Mouse (Mus musculus) ovary, postnatal 14 days (tissue): ENCODE results near the gene Mfsd6.

Experiments
- DNase-seq: peaks from one replicate; pipeline ENCODE4 v3.0.0; 2022; ENCODE audit warnings: low spot score

Gene Mfsd6

GRCm38 (mm10) chr1:52640266-52640665, 87.0 kb downstream of the Mfsd6 start:
- DNase-seq, result no peak

- DNase-seq, result no peak
Observed at GRCm38 (mm10) chr1:52639090-52639489, 88.2 kb downstream of the Mfsd6 start.

- no peak for DNase-seq
Observed at GRCm38 (mm10) chr1:52638101-52638500, 89.2 kb downstream of the Mfsd6 start.

- no peak for DNase-seq
Observed at GRCm38 (mm10) chr1:52635932-52636331, 91.3 kb downstream of the Mfsd6 start.

GRCm38 (mm10) chr1:52634251-52634650, 93.0 kb downstream of the Mfsd6 start:
- no peak for DNase-seq

GRCm38 (mm10) chr1:52631570-52631969, 95.7 kb downstream of the Mfsd6 start:
- DNase-seq, result no peak

GRCm38 (mm10) chr1:52630937-52631299, 96.3 kb downstream of the Mfsd6 start:
- DNase-seq, result no peak

GRCm38 (mm10) chr1:52630248-52630936, 96.9 kb downstream of the Mfsd6 start, which contains the start of gene Nemp2:
Gene Nemp2 (plus strand): TSS chr1:52630703.
- DNase-seq, result peak; percentile 91

- DNase-seq, result no peak
Observed at GRCm38 (mm10) chr1:52620442-52620841, 106.8 kb downstream of the Mfsd6 start.

GRCm38 (mm10) chr1:52618217-52618616, 109.0 kb downstream of the Mfsd6 start:
- no peak for DNase-seq

- DNase-seq, result no peak
Observed at GRCm38 (mm10) chr1:52608486-52608885, 118.8 kb downstream of the Mfsd6 start.

GRCm38 (mm10) chr1:52607700-52608099, 119.6 kb downstream of the Mfsd6 start:
- no peak for DNase-seq
